Mouse (Mus musculus): ENCODE results near the gene Fkbp11. TPM values are rescaled to one million over a fixed set of nuclear protein-coding genes. Genes with fewer than 3 reads are reported as not detected.
"Not testable (repeated sequence)": the region's sequence is repeated elsewhere in the genome, so short reads cannot be mapped to it uniquely, and the experiment has no call there.

Fkbp11 gene
- total RNA-seq, 2 experiments from 2014 or later = 1.9 TPM

DNA sequence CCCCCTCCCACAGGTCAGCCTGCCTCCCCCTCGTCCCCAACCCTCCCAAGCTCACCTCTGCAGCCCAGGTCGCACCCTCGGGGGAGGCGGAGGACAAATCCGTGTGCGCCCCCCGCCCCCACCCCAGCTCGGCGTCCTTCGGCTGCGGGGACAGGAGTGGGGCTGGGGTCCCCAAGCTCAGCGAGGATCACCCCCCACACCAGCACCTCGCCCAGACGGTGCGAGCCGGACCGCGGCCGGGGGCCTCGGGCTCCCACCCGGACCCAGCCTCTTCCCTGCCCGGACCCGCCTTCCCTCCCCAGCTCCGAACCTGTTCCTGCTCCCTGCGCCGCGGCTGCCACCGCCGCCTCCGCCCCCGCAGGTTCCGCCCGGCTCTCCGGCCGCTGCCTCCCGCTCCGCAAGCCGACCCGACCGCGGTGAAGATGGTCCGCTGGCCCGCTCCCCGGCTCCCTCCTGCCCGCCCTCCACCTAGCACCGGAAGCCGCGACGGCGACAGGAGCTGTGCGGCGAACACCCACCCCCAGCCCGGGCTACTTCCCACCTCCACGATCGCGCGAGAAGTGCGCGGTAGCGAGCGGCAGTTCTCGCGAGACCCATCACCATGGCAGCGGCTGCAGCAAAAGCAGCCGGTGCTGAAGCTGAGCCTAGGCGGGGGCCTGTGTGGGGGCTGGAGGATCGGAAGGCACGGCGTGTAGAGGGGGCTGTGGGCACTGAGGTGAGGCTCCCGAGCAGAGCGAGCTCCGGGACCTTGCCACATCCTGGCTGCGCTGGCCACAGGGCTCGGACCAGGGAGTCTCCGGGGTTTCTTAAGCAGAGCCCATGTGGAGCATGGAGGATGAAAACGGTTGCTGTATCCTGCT is 34.9 kb upstream of the Fkbp11 start, which contains the start of gene Arf3:
Gene Arf3 (minus strand): TSS at position 545 of the 860 bp plus-strand sequence.
- Histone ChIP-seq H3K27ac (peak within 1 kb of the TSS; percentile 98), H3K4me3 (peak within 1 kb of the TSS; percentile 96)
- no peak for TF ChIP-seq CTCF (IDR thresholded peaks at IDR 0.05)
- intact Hi-C loops (cut with DNase I) = no loop called here
- peak; percentile 97 for DNase-seq (ENCODE audit: extremely low spot score in 1 of 2, low spot score in 2 of 2)

DNA sequence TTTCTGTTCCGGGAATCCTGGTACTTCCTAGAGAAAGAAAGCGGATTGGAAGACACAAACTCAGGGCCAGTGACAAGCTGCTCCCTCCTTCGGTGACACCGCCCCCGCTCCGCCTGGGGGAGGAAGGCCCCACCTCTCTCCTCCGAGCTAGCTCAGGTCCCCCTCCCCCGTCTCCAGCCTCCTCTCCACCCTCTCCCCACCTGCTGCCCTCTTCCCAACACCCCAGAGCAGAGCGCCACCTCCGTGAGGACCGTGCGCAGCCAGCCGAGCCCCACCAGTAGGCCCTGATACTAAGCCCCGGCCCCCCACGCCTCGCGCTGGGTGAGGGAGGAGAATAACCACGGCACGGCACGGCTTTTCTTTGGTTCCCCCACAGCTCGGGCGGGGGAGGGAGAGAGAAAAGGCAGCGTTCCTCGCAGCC is 34.2 kb upstream of the Fkbp11 start:
- peak; percentile 74 to 77 for DNase-seq (ENCODE audit: extremely low spot score in 1 of 2, low spot score in 2 of 2)
- intact Hi-C loops (cut with DNase I) = no loop called here
- no peak for TF ChIP-seq CTCF (IDR thresholded peaks at IDR 0.05)
- Histone ChIP-seq H3K4me3 (peak overlapping the region; percentile 96), H3K27ac (peak overlapping the region; percentile 98)

DNA sequence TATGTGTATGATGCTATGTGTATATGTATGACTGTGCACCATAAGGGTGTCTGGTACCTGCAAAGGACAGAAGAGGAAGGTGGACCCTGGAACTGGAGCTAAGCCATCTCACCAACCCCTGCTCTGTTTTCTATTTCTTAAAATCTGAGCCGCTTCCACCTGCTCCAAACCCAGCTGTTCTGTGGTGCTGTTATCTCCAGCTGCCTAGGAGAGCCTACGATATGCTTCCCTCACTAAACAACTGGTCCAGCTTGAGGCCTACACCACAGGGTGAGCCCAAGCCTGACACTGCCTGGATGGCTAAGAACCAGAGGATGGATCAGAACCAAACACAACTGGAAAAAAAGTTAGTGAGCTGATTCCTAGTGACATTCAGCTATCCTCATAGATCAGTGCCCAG is 26.1 kb upstream of the Fkbp11 start:
- TF ChIP-seq CTCF (IDR thresholded peaks at IDR 0.05) = no peak
- Histone ChIP-seq H3K27ac (no peak overlapping the region), H3K4me3 (no peak overlapping the region)
- intact Hi-C loops (cut with DNase I) = no loop called here
- no peak for DNase-seq (ENCODE audit: extremely low spot score in 1 of 2, low spot score in 2 of 2)

DNA sequence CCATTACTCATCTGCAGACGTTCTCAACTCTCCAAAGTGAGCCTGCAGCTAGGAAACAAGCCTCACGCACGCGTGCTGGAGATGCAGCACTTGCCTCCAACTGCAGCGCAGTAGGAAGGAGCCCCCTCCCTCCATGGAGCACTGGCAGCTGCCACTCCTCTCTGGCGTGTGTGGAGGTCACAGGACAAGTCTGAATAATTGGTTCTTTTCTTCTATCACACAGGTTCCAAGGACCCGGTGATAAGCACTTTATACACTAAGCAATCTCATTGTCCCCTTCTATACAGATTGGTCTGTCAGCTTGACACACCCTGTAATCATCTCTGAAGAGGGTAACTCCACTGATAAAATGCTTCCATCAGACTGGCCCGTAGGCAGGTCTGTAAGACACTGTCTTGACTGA is 25.0 kb upstream of the Fkbp11 start:
- Histone ChIP-seq H3K27ac (no peak overlapping the region), H3K4me3 (no peak overlapping the region)
- no peak for TF ChIP-seq CTCF (IDR thresholded peaks at IDR 0.05)
- intact Hi-C loops (cut with DNase I) = no loop called here
- no peak for DNase-seq (ENCODE audit: extremely low spot score in 1 of 2, low spot score in 2 of 2)

DNA sequence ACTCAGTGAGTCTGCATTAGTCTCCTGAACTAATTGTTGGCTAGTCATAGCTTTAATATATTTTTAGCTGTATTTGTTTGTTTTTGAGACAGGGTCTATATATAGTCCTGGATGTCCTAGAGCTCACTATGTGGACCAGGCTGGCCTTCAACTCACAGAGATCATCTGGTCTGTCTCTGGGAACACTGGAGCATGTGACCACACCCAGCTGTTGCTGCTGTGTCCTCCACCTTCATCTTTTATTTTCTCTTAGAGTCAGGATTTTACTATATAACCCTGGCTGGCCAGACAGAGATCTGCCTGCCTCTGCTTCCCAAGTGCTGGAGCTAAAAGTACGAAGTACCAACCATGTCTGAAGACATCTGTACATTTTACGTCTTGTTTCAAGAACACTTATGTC is 21.1 kb upstream of the Fkbp11 start:
- Histone ChIP-seq H3K27ac (no peak overlapping the region), H3K4me3 (no peak overlapping the region)
- TF ChIP-seq CTCF (IDR thresholded peaks at IDR 0.05) = no peak
- intact Hi-C loops (cut with DNase I) = no loop called here
- DNase-seq (ENCODE audit: extremely low spot score in 1 of 2, low spot score in 2 of 2) = no peak

DNA sequence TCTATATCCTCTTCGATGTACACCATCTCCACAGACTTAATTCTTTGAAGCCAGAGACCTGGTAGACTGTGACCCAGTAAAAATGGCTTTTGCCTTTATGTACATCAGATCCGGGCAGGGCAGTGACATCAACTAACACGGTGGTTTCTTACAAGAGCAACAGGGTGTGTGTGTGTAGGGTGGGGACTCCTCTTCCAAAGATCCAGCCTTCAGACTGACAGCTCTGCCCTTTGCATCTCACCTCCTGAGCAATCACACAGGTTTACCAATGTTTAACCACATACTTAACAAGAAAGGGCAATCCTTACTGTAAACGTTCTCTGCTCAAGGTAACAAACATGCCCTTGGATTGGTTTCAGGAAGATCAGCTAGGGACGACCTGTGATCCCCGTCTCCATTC is 19.3 kb upstream of the Fkbp11 start:
- DNase-seq (ENCODE audit: extremely low spot score in 1 of 2, low spot score in 2 of 2) = no peak
- H3K27ac ChIP-seq = no peak overlapping the region
- H3K4me3 ChIP-seq = no peak overlapping the region
- TF ChIP-seq CTCF (IDR thresholded peaks at IDR 0.05) = no peak
- intact Hi-C loops (cut with DNase I) = no loop called here

DNA sequence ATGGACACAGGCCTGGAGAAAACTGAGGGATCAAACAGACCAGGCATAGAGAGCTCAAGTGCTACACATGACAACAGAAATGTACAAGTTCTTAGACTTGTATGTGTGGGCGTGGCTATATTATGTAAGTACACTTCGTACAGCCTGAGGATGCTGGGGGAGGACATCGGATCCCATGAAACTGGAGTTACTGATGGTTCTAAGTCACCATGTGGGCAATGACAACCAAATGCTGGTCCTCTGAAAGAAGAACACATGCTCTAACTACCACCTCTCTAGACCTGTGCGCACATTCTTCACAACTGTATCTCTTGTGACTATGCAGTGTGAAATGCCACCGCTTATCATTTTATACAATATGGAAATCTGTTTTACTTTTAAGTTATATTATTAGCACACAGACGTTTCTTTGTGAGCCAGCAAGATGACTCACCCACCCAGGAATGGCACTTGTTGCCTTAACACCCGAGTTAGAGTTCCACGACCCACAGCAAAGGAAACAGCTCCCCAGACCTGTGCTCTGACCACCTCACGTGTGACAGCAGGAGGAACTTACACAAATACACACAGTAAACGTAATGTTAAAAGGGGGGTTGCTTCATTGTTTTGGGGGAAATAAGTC is 18.5 kb upstream of the Fkbp11 start:
- H3K27ac ChIP-seq = no peak overlapping the region
- intact Hi-C loops (cut with DNase I) = no loop called here
- DNase-seq (ENCODE audit: extremely low spot score in 1 of 2, low spot score in 2 of 2) = no peak
- no peak overlapping the region for H3K4me3 ChIP-seq
- TF ChIP-seq CTCF (IDR thresholded peaks at IDR 0.05) = no peak

DNA sequence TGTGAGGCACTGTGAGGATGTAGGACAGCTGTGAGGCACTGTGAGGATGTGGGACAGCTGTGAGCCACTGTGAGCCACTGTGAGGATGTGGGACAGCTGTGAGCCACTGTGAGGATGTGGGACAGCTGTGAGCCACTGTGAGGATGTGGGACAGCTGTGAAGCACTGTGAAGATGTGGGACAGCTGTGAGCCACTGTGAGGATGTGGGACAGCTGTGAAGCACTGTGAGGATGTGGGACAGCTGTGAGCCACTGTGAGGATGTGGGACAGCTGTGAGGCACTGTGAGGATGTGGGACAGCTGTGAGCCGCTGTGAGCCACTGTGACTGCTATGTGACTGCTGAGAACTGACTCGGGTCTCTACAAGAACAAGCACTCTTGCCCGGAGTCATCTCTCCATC is 15.9 kb upstream of the Fkbp11 start:
- DNase-seq (ENCODE audit: extremely low spot score in 1 of 2, low spot score in 2 of 2); H3K27ac ChIP-seq; intact Hi-C loops (cut with DNase I); H3K4me3 ChIP-seq: not testable (repeated sequence)

DNA sequence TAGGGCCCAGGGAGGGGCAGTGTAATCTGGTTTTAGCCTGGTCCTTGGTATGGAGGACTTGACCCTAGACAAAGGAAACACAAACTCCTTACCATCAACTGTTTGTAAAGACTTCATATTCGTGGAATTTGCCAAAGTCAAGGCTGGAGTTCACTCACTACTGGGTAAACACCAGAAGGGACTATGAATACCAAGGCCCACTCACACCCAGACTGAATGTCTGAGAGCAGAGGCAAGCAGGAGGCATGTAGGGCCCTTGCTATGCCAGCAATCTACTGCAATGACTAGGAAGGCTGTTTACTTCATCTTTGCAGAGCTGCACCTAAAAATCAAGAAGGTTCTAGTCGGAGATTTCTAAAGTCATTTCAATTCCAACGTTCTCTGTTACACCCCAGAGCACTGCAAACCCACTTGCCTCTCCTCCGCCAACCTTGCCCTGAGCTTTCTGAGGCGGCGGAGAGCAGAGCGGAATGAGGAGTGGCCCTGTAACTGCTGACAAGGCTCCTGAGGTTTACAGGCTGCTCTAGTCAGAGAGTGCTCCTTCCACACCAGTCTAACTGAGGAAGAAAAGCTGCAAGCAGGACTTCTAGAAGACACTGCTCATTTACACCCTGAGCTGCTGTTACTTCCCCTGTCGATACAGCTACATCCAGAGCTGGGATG is 14.9 kb upstream of the Fkbp11 start:
- no peak for DNase-seq (ENCODE audit: extremely low spot score in 1 of 2, low spot score in 2 of 2)
- intact Hi-C loops (cut with DNase I) = no loop called here
- Histone ChIP-seq H3K4me3 (no peak overlapping the region), H3K27ac (0 out of 2 replicates have a peak overlapping the region, but pooled peaks have one; percentile 8)
- TF ChIP-seq CTCF (IDR thresholded peaks at IDR 0.05) = no peak

DNA sequence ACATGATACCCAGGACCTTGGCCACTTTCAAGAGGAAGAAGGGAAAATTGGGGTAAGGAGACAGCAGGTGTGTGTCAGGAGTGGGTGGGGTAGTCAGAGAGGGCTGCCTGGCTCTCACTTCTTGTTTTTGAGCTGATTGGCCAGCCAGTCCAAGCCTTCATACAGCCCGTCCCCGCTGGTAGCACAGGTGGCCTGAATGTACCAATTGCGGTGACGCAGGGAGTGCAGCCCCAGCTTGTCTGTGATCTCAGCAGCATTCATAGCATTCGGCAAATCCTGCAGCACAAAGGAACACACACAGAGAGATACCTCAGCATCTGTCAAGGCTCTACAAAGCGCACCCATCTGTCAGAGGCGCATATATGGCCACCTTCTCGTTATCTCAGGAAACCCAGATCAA is 12.2 kb upstream of the Fkbp11 start:
- H3K4me3 ChIP-seq = no peak overlapping the region
- no peak overlapping the region for H3K27ac ChIP-seq
- intact Hi-C loops (cut with DNase I) = no loop called here
- DNase-seq (ENCODE audit: extremely low spot score in 1 of 2, low spot score in 2 of 2) = no peak
- TF ChIP-seq CTCF (IDR thresholded peaks at IDR 0.05) = no peak

DNA sequence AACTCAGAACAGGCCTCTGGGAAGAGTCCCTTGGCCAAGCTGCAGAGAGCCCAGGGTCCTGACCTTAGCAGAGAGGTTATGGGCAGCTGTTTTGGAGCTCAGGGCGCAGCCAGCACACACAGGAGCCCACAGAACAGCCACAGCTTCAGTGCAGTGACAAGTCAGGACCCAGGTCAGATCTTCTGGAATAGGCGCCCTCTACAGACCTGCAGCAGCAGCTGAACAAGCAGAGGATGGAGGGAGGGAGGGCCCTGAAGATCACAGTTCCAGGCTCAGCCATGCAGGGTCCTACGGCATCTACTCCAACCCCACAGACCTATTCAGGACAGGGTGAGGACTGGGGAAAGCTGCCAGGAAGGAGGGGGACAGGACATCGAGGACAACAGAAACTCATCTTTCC is 10.8 kb upstream of the Fkbp11 start:
- no peak; the same call in none of the 2 replicates for TF ChIP-seq CTCF (IDR thresholded peaks at IDR 0.05)
- intact Hi-C loops (cut with DNase I) = no loop called here

DNA sequence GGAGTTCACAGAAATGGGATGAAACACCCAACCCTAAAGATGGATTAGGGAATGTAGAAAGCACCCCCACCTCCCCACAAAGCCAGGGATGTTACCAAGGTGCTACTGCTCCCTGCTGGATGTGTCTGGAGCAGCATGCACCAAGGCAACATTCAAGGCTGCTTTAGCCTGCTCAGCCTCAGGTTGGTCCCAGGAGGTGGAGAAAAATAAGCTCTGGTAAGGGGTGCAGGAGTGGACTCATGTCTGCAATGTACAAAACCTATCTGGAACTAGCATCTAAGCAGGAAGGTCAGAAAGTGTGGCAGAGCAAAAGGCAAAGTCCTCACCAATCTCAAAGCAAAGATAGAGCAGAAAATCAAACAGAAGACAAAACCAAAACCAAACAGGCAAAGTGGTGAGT is 9.9 kb upstream of the Fkbp11 start:
- intact Hi-C loops (cut with DNase I) = no loop called here
- Histone ChIP-seq H3K27ac (no peak overlapping the region), H3K4me3 (no peak overlapping the region)
- TF ChIP-seq CTCF (IDR thresholded peaks at IDR 0.05) = peak; percentile 73
- DNase-seq (ENCODE audit: extremely low spot score in 1 of 2, low spot score in 2 of 2) = peak; percentile 28 to 46

More for the DNA sequence above, 10.8 kb upstream of the Fkbp11 start:
- DNase-seq (ENCODE audit: extremely low spot score in 1 of 2, low spot score in 2 of 2) = no peak
- no peak overlapping the region for H3K4me3 ChIP-seq
- H3K27ac ChIP-seq = no peak overlapping the region

Data from left cerebral cortex, adult 2 months (tissue).